Mouse (Mus musculus) myocyte (in vitro differentiated cells): ENCODE measurements at regions not wholly inside any gene's neighbourhood (a gene's known extent, or its start where the extent isn't known, plus 50 kb on each side); places are given as distances from the start of the nearest gene placed in this dataset.

Experiments
- MAX ChIP-seq: IDR thresholded peaks from one replicate; pipeline ENCODE4 v1.6.1; 2011; ENCODE audit warnings: low read depth, mild to moderate bottlenecking, control low read depth
- MYOD1 ChIP-seq, 3 experiments: IDR thresholded peaks; one replicate each; pipeline ENCODE4 v1.6.1; 2011; ENCODE audit warnings: control low read depth in 2 of 3, low read depth in 2 of 3, mild to moderate bottlenecking in 2 of 3, moderate library complexity in 1 of 3; ENCODE audit not compliant: insufficient read length in 2 of 3, control insufficient read depth in 1 of 3
- POLR2A ChIP-seq: IDR thresholded peaks from one replicate; pipeline ENCODE4 v1.6.1; 2011; ENCODE audit warnings: low read depth, mild to moderate bottlenecking, control low read depth, moderate library complexity; ENCODE audit not compliant: insufficient read length

DNA sequence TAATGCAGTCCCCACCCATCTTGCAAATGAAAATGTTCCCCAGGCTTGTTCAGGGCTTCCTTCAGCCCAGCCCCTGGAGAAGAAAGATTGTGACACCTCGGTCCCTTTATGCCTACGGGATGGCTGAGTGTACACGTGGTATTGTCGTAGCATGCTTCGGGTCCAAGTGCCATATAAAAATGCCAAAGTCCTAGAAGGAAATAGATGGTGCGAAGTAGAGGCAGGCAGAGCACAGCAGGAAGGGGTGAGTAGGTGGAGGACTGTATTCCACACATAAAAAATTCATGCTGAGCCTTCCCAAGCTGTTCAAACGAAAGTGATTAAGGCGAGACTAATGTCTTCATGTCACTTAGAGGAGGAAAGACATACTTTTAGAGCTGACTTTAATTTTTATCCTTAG is 281.1 kb downstream of the Stim2 start:
- TF ChIP-seq MAX (no peak), POLR2A (no peak), MYOD1 (IDR thresholded peaks at IDR 0.05; ENCODE audit: control insufficient read depth in 1 of 3, insufficient read length in 2 of 3, low read depth in 2 of 3) (no peak)
